Mouse (Mus musculus) liver, embryonic 11.5 days (tissue): ENCODE results near the gene Cpa4. TPM values are rescaled to one million over a fixed set of nuclear protein-coding genes. Genes with fewer than 3 reads are reported as not detected.

Experiments used
- ATAC-seq: fragments of 200-750 bp; cut with Nextera tagmentation; replicated peaks from 2 replicates; pipeline ENCODE4 v1.8.0; 2017; ENCODE audit warnings: moderate number of reproducible peaks, mild to moderate bottlenecking, moderate TSS enrichment, moderate library complexity; ENCODE audit not compliant: low FRiP score
- DNase-seq: peaks from one replicate; pipeline ENCODE4 v3.0.0-alpha.2; 2017; ENCODE audit warnings: low spot score
- H3K27ac ChIP-seq: fragments of 300-500 bp; sonication (generic); 2 replicates; pipeline ENCODE4 v1.5.1; 2014; ENCODE audit warnings: mild to moderate bottlenecking, low read depth, low read length, control low read depth
- H3K27me3 ChIP-seq: fragments of 300-500 bp; sonication (generic); replicated peaks from 2 replicates; pipeline ENCODE4 v1.6.1; 2014; ENCODE audit warnings: low read length, mixed read lengths; ENCODE audit not compliant: control insufficient read depth, insufficient read depth
- H3K36me3 ChIP-seq: fragments of 300-500 bp; sonication (generic); 2 replicates; pipeline ENCODE4 v1.6.1; 2014; ENCODE audit warnings: mild to moderate bottlenecking, low read length, moderate library complexity, mixed read lengths; ENCODE audit not compliant: control insufficient read depth, insufficient read depth
- H3K4me1 ChIP-seq: fragments of 300-500 bp; sonication (generic); replicated peaks from 2 replicates; pipeline ENCODE4 v1.6.1; 2014; ENCODE audit warnings: low read length, mixed read lengths; ENCODE audit not compliant: control insufficient read depth, insufficient read depth
- H3K4me2 ChIP-seq: fragments of 300-500 bp; sonication (generic); 2 replicates; pipeline ENCODE4 v1.6.1; 2014; ENCODE audit warnings: mild to moderate bottlenecking, control low read depth, moderate library complexity
- H3K4me3 ChIP-seq: fragments of 300-500 bp; sonication (generic); 2 replicates; pipeline ENCODE4 v1.5.1; 2014; ENCODE audit warnings: low read depth, low read length, control low read depth
- H3K9ac ChIP-seq: fragments of 300-500 bp; sonication (generic); 2 replicates; pipeline ENCODE4 v1.6.1; 2014; ENCODE audit warnings: low read depth, low read length, control low read depth
- H3K9me3 ChIP-seq: fragments of 300-500 bp; sonication (generic); 2 replicates; pipeline ENCODE4 v1.6.1; 2016; ENCODE audit warnings: low read length, inconsistent platforms, mixed read lengths; ENCODE audit not compliant: control insufficient read depth
- WGBS: fragments of 180-500 bp; shearing (Covaris S2); extraction: QIAGEN DNeasy Blood & Tissue Kit; methylation state at CpG from one replicate; pipeline ENCODE4 v1.1.7; 2014; 5-methylcytosine and 5-hydroxymethylcytosine counted together
- polyA plus RNA-seq: library from polyadenylated mRNA; unstranded; fragments of >200 nt; fragmentation: Nextera tagmentation; extraction: Ambion mirVana; gene quantifications from 2 replicates; pipeline ENCODE4 v1.2.1, GENCODE M21; 2014

Gene Cpa4
- 0.44 and 0.45 TPM in 2 replicates for polyA plus RNA-seq

DNA sequence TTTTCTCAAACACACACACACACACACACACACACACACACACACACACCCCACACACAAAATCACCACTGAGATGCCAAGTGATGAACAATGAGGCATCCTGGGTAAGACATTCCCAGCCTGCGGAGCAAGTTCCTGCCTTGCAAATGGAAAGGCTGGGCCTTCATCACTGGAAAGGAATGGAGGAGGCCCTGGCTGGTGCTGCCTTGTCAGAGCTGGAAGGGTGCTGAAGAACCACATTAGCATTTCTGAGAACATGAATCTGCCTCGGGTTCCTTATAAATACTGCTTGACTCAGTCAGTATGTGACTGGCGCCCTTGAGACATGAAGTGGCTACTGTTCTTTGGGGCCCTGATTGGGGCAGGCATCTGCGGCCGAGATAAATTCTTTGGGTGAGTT, at the start of gene Cpa4:
Gene Cpa4 (plus strand): TSS at position 301 of the 400 bp plus-strand sequence.
- DNase-seq (no peak), ATAC-seq (no peak)
- Histone ChIP-seq H3K4me1 (no peaks in the 10 kb centered on the region; the same call in 1 of the 2 replicates), H3K27me3 (no peaks in the 10 kb centered on the region), H3K36me3 (no peaks in the 10 kb centered on the region), H3K4me2 (no peak within 1 kb of the TSS), H3K4me3 (no peak within 1 kb of the TSS), H3K9ac (no peak within 1 kb of the TSS), H3K9me3 (no peaks in the 10 kb centered on the region), H3K27ac (no peak within 1 kb of the TSS)
- WGBS = 73% methylated on average over 5 of the region's 5 CpGs

- no peak for ATAC-seq
- no peaks in the 10 kb centered on the region for H3K4me1 ChIP-seq
- 62% methylated on average over 11 of the region's 11 CpGs for WGBS
Observed at GRCm38 (mm10) chr6:30520400-30520799, 47.8 kb upstream of the Cpa4 start.

DNA sequence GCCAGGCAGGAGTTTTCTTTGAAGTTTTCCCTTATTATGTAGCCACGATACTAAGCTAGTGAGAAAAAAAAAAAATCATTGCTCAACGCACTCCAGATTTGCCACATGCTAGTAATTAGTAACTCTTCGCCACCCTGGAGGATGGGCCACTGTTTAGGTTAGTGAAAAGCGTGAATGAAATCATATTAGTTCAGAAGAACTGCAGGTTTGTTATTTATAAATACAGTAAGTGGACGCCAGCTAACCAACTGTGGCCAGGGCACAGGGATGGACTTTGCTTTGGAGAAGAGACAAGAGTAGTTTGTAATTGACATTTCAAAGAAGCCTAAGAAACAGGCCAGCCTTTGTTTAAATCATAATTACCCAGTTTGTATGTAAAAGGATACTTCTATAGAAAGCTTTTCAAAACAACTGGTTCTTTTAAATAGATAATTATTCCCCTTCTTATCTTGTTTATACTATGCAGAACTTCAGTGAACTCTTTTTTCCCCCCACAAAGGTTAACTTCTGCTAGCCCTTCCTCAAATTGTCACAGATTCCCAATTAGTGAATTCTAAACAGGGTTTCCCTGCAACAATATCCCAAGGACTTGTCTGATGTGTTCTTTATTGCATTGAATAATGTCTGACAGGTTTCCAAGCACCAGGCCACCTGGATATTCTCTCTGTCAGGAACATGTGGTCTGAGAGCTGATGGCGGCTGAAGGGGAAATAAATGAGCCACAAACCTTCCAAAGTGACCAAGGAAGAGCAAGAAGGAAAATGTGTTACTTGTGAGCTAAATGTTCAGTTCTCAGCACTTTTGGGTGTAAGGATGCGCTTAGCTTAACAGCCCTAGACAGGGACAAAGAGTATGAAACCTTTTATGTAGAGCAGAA, 42.5 kb upstream of the Cpa4 start:
- Histone ChIP-seq H3K4me2 (no peak overlapping the region), H3K36me3 (no peaks in the 10 kb centered on the region), H3K4me1 (peaks cover 3% of the 10 kb centered on the region), H3K4me3 (no peak overlapping the region), H3K27me3 (no peaks in the 10 kb centered on the region), H3K9ac (no peak overlapping the region), H3K9me3 (no peaks in the 10 kb centered on the region), H3K27ac (peak overlapping the region; percentile 75)
- no peak for ATAC-seq
- DNase-seq = no peak
- WGBS = 55% methylated on average over 7 of the region's 7 CpGs

More at GRCm38 (mm10) chr6:30520400-30520799, 47.8 kb upstream of the Cpa4 start:
- Histone ChIP-seq H3K36me3 (no peaks in the 10 kb centered on the region), H3K4me2 (no peak overlapping the region), H3K27ac (no peak overlapping the region), H3K9me3 (no peaks in the 10 kb centered on the region), H3K27me3 (no peaks in the 10 kb centered on the region), H3K4me3 (no peak overlapping the region), H3K9ac (no peak overlapping the region)
- no peak for DNase-seq

- 20% methylated on average over 19 of the region's 19 CpGs for WGBS
- Histone ChIP-seq H3K9me3 (no peaks in the 10 kb centered on the region), H3K27me3 (no peaks in the 10 kb centered on the region), H3K36me3 (no peaks in the 10 kb centered on the region), H3K27ac (peak overlapping the region; percentile 75; the same call in 1 of the 2 replicates), H3K4me2 (peak overlapping the region; percentile 26; the same call in 1 of the 2 replicates), H3K4me3 (no peak overlapping the region), H3K9ac (no peak overlapping the region), H3K4me1 (peaks cover 3% of the 10 kb centered on the region)
- no peak for ATAC-seq
- DNase-seq = no peak
Observed at GRCm38 (mm10) chr6:30526586-30527515, 41.3 kb upstream of the Cpa4 start.

GRCm38 (mm10) chr6:30528800-30529199, 39.4 kb upstream of the Cpa4 start:
- 53% methylated on average over 6 of the region's 6 CpGs for WGBS
- H3K4me2 ChIP-seq = no peak overlapping the region
- no peaks in the 10 kb centered on the region for H3K27me3 ChIP-seq
- H3K27ac ChIP-seq = no peak overlapping the region
- peaks cover 3% of the 10 kb centered on the region for H3K4me1 ChIP-seq
- ATAC-seq (no peak), DNase-seq (no peak)
- H3K9me3 ChIP-seq = no peaks in the 10 kb centered on the region
- no peak overlapping the region for H3K9ac ChIP-seq
- no peak overlapping the region for H3K4me3 ChIP-seq
- H3K36me3 ChIP-seq = no peaks in the 10 kb centered on the region

- ATAC-seq (no peak), DNase-seq (no peak)
- Histone ChIP-seq H3K4me2 (no peak overlapping the region), H3K4me1 (no peaks in the 10 kb centered on the region), H3K27ac (no peak overlapping the region), H3K9me3 (no peaks in the 10 kb centered on the region), H3K4me3 (no peak overlapping the region), H3K27me3 (no peaks in the 10 kb centered on the region), H3K9ac (no peak overlapping the region), H3K36me3 (no peaks in the 10 kb centered on the region)
- WGBS = 26% methylated on average over 3 of the region's 3 CpGs
Observed at GRCm38 (mm10) chr6:30535340-30535739, 32.8 kb upstream of the Cpa4 start.

DNA sequence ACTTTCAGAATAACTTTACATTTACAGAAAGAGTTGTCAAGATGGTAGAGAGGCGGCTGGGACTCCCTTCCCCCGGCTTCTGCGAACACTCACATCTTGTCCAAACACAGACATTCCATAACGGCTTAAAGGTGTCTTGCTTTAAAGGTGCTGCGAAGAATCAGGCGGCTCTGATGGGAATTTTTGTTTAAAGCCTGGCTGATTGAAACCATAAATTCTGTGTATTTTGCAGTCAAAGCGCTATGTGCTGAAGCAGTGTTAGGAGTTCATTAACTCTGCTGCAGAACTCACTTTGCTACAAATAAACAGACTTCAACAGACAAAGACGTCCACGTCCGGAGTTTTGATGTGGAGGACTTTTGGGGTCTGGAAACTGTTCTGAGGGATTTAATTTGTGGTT, 29.9 kb upstream of the Cpa4 start:
- DNase-seq = no peak
- H3K4me1 ChIP-seq = peaks cover 9% of the 10 kb centered on the region; the same call in 1 of the 2 replicates

DNA sequence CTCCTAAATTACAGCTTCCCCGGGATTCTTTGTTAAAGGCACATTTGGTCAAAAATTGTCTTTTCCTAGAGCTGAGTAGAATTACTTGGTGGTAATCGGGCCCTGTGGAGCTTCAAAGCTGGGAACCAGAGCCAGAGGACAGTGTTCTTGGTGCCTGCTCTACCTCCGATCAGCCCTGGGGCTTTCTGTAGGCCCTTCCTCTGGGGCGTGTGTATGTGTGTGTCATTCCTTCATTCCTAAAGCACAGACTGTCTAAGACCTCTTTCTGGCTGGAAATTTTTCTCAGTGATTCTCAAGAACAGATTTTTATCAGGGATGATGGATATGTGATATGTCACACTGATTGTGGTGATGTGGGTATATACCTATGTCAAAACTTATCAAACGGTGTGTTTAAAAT, 29.4 kb upstream of the Cpa4 start:
- WGBS = 71% methylated on average over 5 of the region's 5 CpGs
- no peak overlapping the region for H3K27ac ChIP-seq

More for the DNA sequence above, 29.9 kb upstream of the Cpa4 start:
- H3K4me3 ChIP-seq = no peak overlapping the region
- WGBS = 62% methylated on average over 10 of the region's 10 CpGs
- no peak overlapping the region for H3K9ac ChIP-seq
- no peak overlapping the region; the same call in 1 of the 2 replicates for H3K27ac ChIP-seq
- H3K27me3 ChIP-seq = no peaks in the 10 kb centered on the region
- no peak overlapping the region for H3K4me2 ChIP-seq
- no peaks in the 10 kb centered on the region for H3K9me3 ChIP-seq
- no peaks in the 10 kb centered on the region for H3K36me3 ChIP-seq
- no peak for ATAC-seq

More for the DNA sequence above, 29.4 kb upstream of the Cpa4 start:
- peaks cover 12% of the 10 kb centered on the region; the same call in 1 of the 2 replicates for H3K4me1 ChIP-seq
- H3K4me2 ChIP-seq = no peak overlapping the region
- H3K4me3 ChIP-seq = no peak overlapping the region
- H3K9me3 ChIP-seq = no peaks in the 10 kb centered on the region
- no peaks in the 10 kb centered on the region for H3K27me3 ChIP-seq
- ATAC-seq (no peak), DNase-seq (no peak)
- no peaks in the 10 kb centered on the region for H3K36me3 ChIP-seq
- no peak overlapping the region for H3K9ac ChIP-seq
